Comparison of ENCODE assay signal across 21 mouse cellular contexts in genomic region chr17:24423114-24423513, GRCm38 (mm10). TPM values are rescaled to one million over a fixed set of nuclear protein-coding genes. Genes with fewer than 3 reads are reported as not detected.
DNase-seq lines count a peak whose midpoint lies in the region; ATAC-seq lines count a peak whose summit lies in the region.
"Had no signal": no experiment of that assay in that cellular context is flagged by ENCODE, and none has a peak within 500 bp of the region (broad histone marks: within the 10 kb centered on the region; RNA-seq: fewer than 3 reads in every experiment).

No protein-coding gene starts in this region.

- no peak overlapping the region for H3K4me3 ChIP-seq in limb, embryonic 13.5 days
- H3K4me3 ChIP-seq in limb, embryonic 10.5 days, result no peak overlapping the region
- H3K4me3 ChIP-seq in midbrain, embryonic 11.5 days (ENCODE audit: low read depth, low read length), result no peak overlapping the region
- H3K4me3 ChIP-seq in midbrain, embryonic 13.5 days (replicated peaks), result no peak overlapping the region

- H3K9me3 ChIP-seq in limb, embryonic 13.5 days, result no peaks in the 10 kb centered on the region
- H3K9me3 ChIP-seq in limb, embryonic 10.5 days (replicated peaks), result no peaks in the 10 kb centered on the region
- H3K9me3 ChIP-seq in midbrain, embryonic 11.5 days (ENCODE audit: control insufficient read depth, low read length), result no peaks in the 10 kb centered on the region
- no peaks in the 10 kb centered on the region for H3K9me3 ChIP-seq in midbrain, embryonic 13.5 days
- H3K9me3 ChIP-seq: G1E had no signal

- H3K9ac ChIP-seq in limb, embryonic 13.5 days, result peak overlapping the region; percentile 19; the same call in 1 of the 2 replicates
- no peak overlapping the region for H3K9ac ChIP-seq in midbrain, embryonic 11.5 days (ENCODE audit: low read length)
- no peak overlapping the region for H3K9ac ChIP-seq in midbrain, embryonic 13.5 days (replicated peaks)

- H3K27ac ChIP-seq in limb, embryonic 13.5 days, result no peak overlapping the region
- H3K27ac ChIP-seq in limb, embryonic 10.5 days, result no peak overlapping the region
- H3K27ac ChIP-seq in midbrain, embryonic 11.5 days (ENCODE audit: low read depth, low read length), result no peak overlapping the region
- H3K27ac ChIP-seq in midbrain, embryonic 13.5 days, result no peak overlapping the region

- 89% methylated on average over 4 of the region's 4 CpGs for WGBS in limb, embryonic 13.5 days
- 96% methylated on average over 4 of the region's 4 CpGs for WGBS in limb, embryonic 10.5 days
- WGBS in midbrain, embryonic 11.5 days, result 95% methylated on average over 4 of the region's 4 CpGs
- 95% methylated on average over 4 of the region's 4 CpGs for WGBS in midbrain, embryonic 13.5 days

- no peak for DNase-seq in limb, embryonic 10.5 days (ENCODE audit: low spot score)
- DNase-seq in midbrain, embryonic 11.5 days (ENCODE audit: low spot score, missing footprints), result peak; percentile 54
- DNase-seq in fat pad, adult 2 months (ENCODE audit: extremely low read depth, low read depth, low spot score), result peak; percentile 59
- no peak for DNase-seq in heart, postnatal 14 days
- DNase-seq: adrenal gland, adult 2 months; adrenal gland, adult 8-10 months; adrenal gland, postnatal 10 days; adrenal gland, postnatal 14 days; adrenal gland, postnatal 25 days; adrenal gland, postnatal 36 days; B cell, adult 2 months; cerebellum, adult 11 months; cerebellum, adult 11-12 months; cerebellum, adult 18-20 months had no signal

- ATAC-seq in limb, embryonic 13.5 days (ENCODE audit: low FRiP score, low read depth), result no peak
- ATAC-seq in midbrain, embryonic 11.5 days (ENCODE audit: low FRiP score), result no peak
- no peak for ATAC-seq in midbrain, embryonic 13.5 days
- ATAC-seq: activated CD4-positive, CD25-positive, alpha-beta regulatory T cell, adult 4 months; CD4-positive, CD25-positive, alpha-beta regulatory T cell, adult 4 months; Patski had no signal

- intact Hi-C loops in heart, postnatal 14 days (cut with DNase I), result no loop called here

- H3K4me2 ChIP-seq in limb, embryonic 13.5 days (replicated peaks), result no peak overlapping the region
- H3K4me2 ChIP-seq in midbrain, embryonic 11.5 days, result no peak overlapping the region
- H3K4me2 ChIP-seq in midbrain, embryonic 13.5 days (replicated peaks), result no peak overlapping the region

- peaks cover 8% of the 10 kb centered on the region for H3K4me1 ChIP-seq in limb, embryonic 13.5 days
- H3K4me1 ChIP-seq in limb, embryonic 10.5 days, result peaks cover 15% of the 10 kb centered on the region
- peaks cover 5% of the 10 kb centered on the region; the same call in 1 of the 2 replicates for H3K4me1 ChIP-seq in midbrain, embryonic 11.5 days (ENCODE audit: control insufficient read depth, insufficient read depth, low read length)
- peaks cover 11% of the 10 kb centered on the region for H3K4me1 ChIP-seq in midbrain, embryonic 13.5 days (replicated peaks)

- H3K27me3 ChIP-seq in limb, embryonic 13.5 days, result no peaks in the 10 kb centered on the region
- no peaks in the 10 kb centered on the region for H3K27me3 ChIP-seq in limb, embryonic 10.5 days (ENCODE audit: low read depth, poor library complexity, severe bottlenecking)
- H3K27me3 ChIP-seq in midbrain, embryonic 11.5 days (ENCODE audit: control insufficient read depth, insufficient read depth, low read length), result no peaks in the 10 kb centered on the region
- H3K27me3 ChIP-seq in midbrain, embryonic 13.5 days, result no peaks in the 10 kb centered on the region
- H3K27me3 ChIP-seq: CH12.LX, Patski had no signal

- peaks cover 71% of the 10 kb centered on the region for H3K36me3 ChIP-seq in limb, embryonic 13.5 days
- H3K36me3 ChIP-seq in limb, embryonic 10.5 days, result peaks cover 80% of the 10 kb centered on the region
- H3K36me3 ChIP-seq in midbrain, embryonic 11.5 days (ENCODE audit: control insufficient read depth, insufficient read depth, low read length), result peaks cover 45% of the 10 kb centered on the region
- peaks cover 71% of the 10 kb centered on the region for H3K36me3 ChIP-seq in midbrain, embryonic 13.5 days

RNA-seq across cellular contexts. Expression of gene Eci1, which starts 3.3 kb away (rescaled TPM):
- 85.0 and 87.3 TPM in 2 replicates for polyA plus RNA-seq in limb, embryonic 13.5 days (2015; fragmentation: Nextera tagmentation; extraction: Ambion mirVana)
- 87.9 and 104 TPM in 2 replicates for polyA plus RNA-seq in limb, embryonic 10.5 days (2016; fragmentation: Nextera tagmentation; extraction: Ambion mirVana)
- polyA plus RNA-seq in midbrain, embryonic 11.5 days (2014; fragmentation: Nextera tagmentation; extraction: Ambion mirVana), result 59.5 and 66.3 TPM in 2 replicates
- polyA plus RNA-seq in midbrain, embryonic 13.5 days (2015; fragmentation: Nextera tagmentation; extraction: Ambion mirVana), result 45.5 and 45.9 TPM in 2 replicates
- total RNA-seq in heart, postnatal 14 days (2021), result 100 to 1,000 TPM; 428 to 461 TPM

RNA-seq across cellular contexts. Expression of gene Rnps1, which starts 8.7 kb away (rescaled TPM):
- polyA plus RNA-seq in limb, embryonic 13.5 days (2015; fragmentation: Nextera tagmentation; extraction: Ambion mirVana), result 322 TPM in 2 replicates
- 471 and 496 TPM in 2 replicates for polyA plus RNA-seq in limb, embryonic 10.5 days (2016; fragmentation: Nextera tagmentation; extraction: Ambion mirVana)
- 379 and 380 TPM in 2 replicates for polyA plus RNA-seq in midbrain, embryonic 11.5 days (2014; fragmentation: Nextera tagmentation; extraction: Ambion mirVana)
- polyA plus RNA-seq in midbrain, embryonic 13.5 days (2015; fragmentation: Nextera tagmentation; extraction: Ambion mirVana), result 370 and 374 TPM in 2 replicates
- 10 to 100 TPM; 69.6 to 73.5 TPM for total RNA-seq in heart, postnatal 14 days (2021)

RNA-seq across cellular contexts. Expression of gene Dnase1l2, which starts 19.8 kb away (rescaled TPM):
- polyA plus RNA-seq in limb, embryonic 13.5 days (2015; fragmentation: Nextera tagmentation; extraction: Ambion mirVana), result 2.7 and 3.9 TPM in 2 replicates
- 1.7 and 2.7 TPM in 2 replicates for polyA plus RNA-seq in limb, embryonic 10.5 days (2016; fragmentation: Nextera tagmentation; extraction: Ambion mirVana)
- polyA plus RNA-seq in midbrain, embryonic 11.5 days (2014; fragmentation: Nextera tagmentation; extraction: Ambion mirVana), result 1.7 and 2.1 TPM in 2 replicates
- polyA plus RNA-seq in midbrain, embryonic 13.5 days (2015; fragmentation: Nextera tagmentation; extraction: Ambion mirVana), result 6.8 and 6.9 TPM in 2 replicates
- 1 to 10 TPM; 2.0 to 2.3 TPM for total RNA-seq in heart, postnatal 14 days (2021)

RNA-seq across cellular contexts. Expression of gene E4f1, which starts 47.0 kb away (rescaled TPM):
- 38.3 and 45.7 TPM in 2 replicates for polyA plus RNA-seq in limb, embryonic 13.5 days (2015; fragmentation: Nextera tagmentation; extraction: Ambion mirVana)
- 35.0 and 38.7 TPM in 2 replicates for polyA plus RNA-seq in limb, embryonic 10.5 days (2016; fragmentation: Nextera tagmentation; extraction: Ambion mirVana)
- polyA plus RNA-seq in midbrain, embryonic 11.5 days (2014; fragmentation: Nextera tagmentation; extraction: Ambion mirVana), result 10.2 and 14.7 TPM in 2 replicates
- polyA plus RNA-seq in midbrain, embryonic 13.5 days (2015; fragmentation: Nextera tagmentation; extraction: Ambion mirVana), result 44.0 and 45.1 TPM in 2 replicates
- 10 to 100 TPM; 13.6 to 16.2 TPM for total RNA-seq in heart, postnatal 14 days (2021)

RNA-seq across cellular contexts. Expression of gene Pgp, which starts 47.1 kb away (rescaled TPM):
- polyA plus RNA-seq in limb, embryonic 13.5 days (2015; fragmentation: Nextera tagmentation; extraction: Ambion mirVana), result 50.2 and 51.3 TPM in 2 replicates
- 68.8 and 76.1 TPM in 2 replicates for polyA plus RNA-seq in limb, embryonic 10.5 days (2016; fragmentation: Nextera tagmentation; extraction: Ambion mirVana)
- 60.6 and 67.6 TPM in 2 replicates for polyA plus RNA-seq in midbrain, embryonic 11.5 days (2014; fragmentation: Nextera tagmentation; extraction: Ambion mirVana)
- polyA plus RNA-seq in midbrain, embryonic 13.5 days (2015; fragmentation: Nextera tagmentation; extraction: Ambion mirVana), result 48.3 and 54.9 TPM in 2 replicates
- total RNA-seq in heart, postnatal 14 days (2021), result 10 to 100 TPM; 43.2 to 43.4 TPM

Comparison
In these comparisons a context has a peak if more than half of its experiments do, and no peak if none do; other contexts are left out.
1. DNase-seq: peak in midbrain, embryonic 11.5 days (single experiment) and fat pad, adult 2 months (single experiment); none in limb, embryonic 10.5 days (single experiment) and heart, postnatal 14 days (0 of 2).